Mouse (Mus musculus) hindbrain, postnatal 0 days (tissue): ENCODE results near the gene Ppp1r15a. TPM values are rescaled to one million over a fixed set of nuclear protein-coding genes. Genes with fewer than 3 reads are reported as not detected.
"Not testable (repeated sequence)": the region's sequence is repeated elsewhere in the genome, so short reads cannot be mapped to it uniquely, and the experiment has no call there.

Source experiments
- ATAC-seq: fragments of 200-750 bp; cut with Nextera tagmentation; 2 replicates; pipeline ENCODE4 v1.8.0; 2017; ENCODE audit warnings: mild to moderate bottlenecking, moderate TSS enrichment, moderate library complexity
- DNase-seq: peaks from one replicate; pipeline ENCODE4 v3.0.0-alpha.2; 2015; ENCODE audit warnings: low spot score
- H3K27ac ChIP-seq: fragments of 300-500 bp; sonication (generic); 2 replicates; pipeline ENCODE4 v1.5.1; 2014; ENCODE audit warnings: mild to moderate bottlenecking
- H3K27me3 ChIP-seq: fragments of 300-500 bp; sonication (generic); 2 replicates; pipeline ENCODE4 v1.6.1; 2014; ENCODE audit warnings: low read length, mixed read lengths; ENCODE audit not compliant: insufficient read depth
- H3K36me3 ChIP-seq: fragments of 300-500 bp; sonication (generic); 2 replicates; pipeline ENCODE4 v1.6.1; 2014; ENCODE audit warnings: low read length, mixed read lengths; ENCODE audit not compliant: insufficient read depth
- H3K4me1 ChIP-seq: fragments of 300-500 bp; sonication (generic); 2 replicates; pipeline ENCODE4 v1.6.1; 2014; ENCODE audit warnings: antibody characterized with exemption, low read length, mixed read lengths; ENCODE audit not compliant: insufficient read depth
- H3K4me2 ChIP-seq: fragments of 300-500 bp; sonication (generic); 2 replicates; pipeline ENCODE4 v1.6.1; 2014; ENCODE audit warnings: low read depth, mild to moderate bottlenecking, low read length, moderate library complexity, mixed read lengths
- H3K4me3 ChIP-seq: fragments of 300-500 bp; sonication (generic); 2 replicates; pipeline ENCODE4 v1.5.1; 2014; ENCODE audit warnings: low read length
- H3K9ac ChIP-seq: fragments of 300-500 bp; sonication (generic); replicated peaks from 2 replicates; pipeline ENCODE4 v1.6.1; 2014; ENCODE audit warnings: mild to moderate bottlenecking, low read length, moderate library complexity, mixed read lengths
- H3K9me3 ChIP-seq: fragments of 300-500 bp; sonication (generic); 2 replicates; pipeline ENCODE4 v1.6.1; 2016; ENCODE audit warnings: low read length, mixed read lengths
- CTCF ChIP-seq: IDR thresholded peaks from 2 replicates; pipeline ENCODE4 v1.5.1; 2016; ENCODE audit warnings: antibody characterized with exemption, control low read depth, low read depth
- WGBS: fragments of 180-500 bp; shearing (Covaris S2); extraction: QIAGEN DNeasy Blood & Tissue Kit; methylation state at CpG from one replicate; pipeline ENCODE4 v1.1.7; 2014; 5-methylcytosine and 5-hydroxymethylcytosine counted together
- polyA plus RNA-seq: library from polyadenylated mRNA; unstranded; fragments of >200 nt; fragmentation: Nextera tagmentation; extraction: Ambion mirVana; gene quantifications from 2 replicates; pipeline ENCODE4 v1.2.1, GENCODE M21; 2015
- total RNA-seq: library from RNA; depleted of rRNA; stranded (reverse); fragments of >200 nt; gene quantifications from 2 replicates; pipeline ENCODE4 v1.2.3, GENCODE M21; 2014

Ppp1r15a gene
- total and polyA plus RNA-seq, 2 experiments from 2014 or later, result 19.2 to 25.4 TPM

DNA sequence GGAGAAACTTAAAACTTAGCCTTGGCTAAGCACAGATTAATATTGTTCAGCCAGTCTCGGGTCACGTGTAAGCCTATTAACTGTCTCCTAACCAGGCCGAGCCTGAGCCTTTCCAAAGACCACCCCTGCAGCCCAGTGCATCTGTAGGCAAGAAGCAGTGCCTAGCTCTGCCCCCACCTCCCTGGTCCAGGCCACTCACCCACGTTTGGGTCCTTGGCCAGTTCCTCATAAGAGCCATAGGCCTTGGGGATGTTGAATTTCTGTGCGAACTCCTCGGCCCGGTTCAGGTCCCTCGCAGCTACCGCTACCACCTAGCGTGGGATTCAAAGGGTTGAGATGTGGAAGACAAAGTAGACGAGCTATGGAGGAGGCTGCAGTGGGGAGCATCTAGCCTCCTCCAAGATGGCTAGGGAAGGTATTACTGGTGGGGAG is 38.2 kb downstream of the Ppp1r15a start:
- DNase-seq (peak; percentile 54), ATAC-seq (peak; percentile 71)
- Histone ChIP-seq H3K4me2 (peak overlapping the region; percentile 59), H3K27me3 (no peaks in the 10 kb centered on the region), H3K27ac (peak overlapping the region; percentile 82), H3K4me1 (no peaks in the 10 kb centered on the region), H3K36me3 (peaks cover 3% of the 10 kb centered on the region; the same call in 1 of the 2 replicates), H3K9ac (peak overlapping the region; percentile 52), H3K4me3 (peak overlapping the region; percentile 32), H3K9me3 (no peaks in the 10 kb centered on the region)
- no peak for TF ChIP-seq CTCF
- 21% methylated on average over 11 of the region's 11 CpGs for WGBS

DNA sequence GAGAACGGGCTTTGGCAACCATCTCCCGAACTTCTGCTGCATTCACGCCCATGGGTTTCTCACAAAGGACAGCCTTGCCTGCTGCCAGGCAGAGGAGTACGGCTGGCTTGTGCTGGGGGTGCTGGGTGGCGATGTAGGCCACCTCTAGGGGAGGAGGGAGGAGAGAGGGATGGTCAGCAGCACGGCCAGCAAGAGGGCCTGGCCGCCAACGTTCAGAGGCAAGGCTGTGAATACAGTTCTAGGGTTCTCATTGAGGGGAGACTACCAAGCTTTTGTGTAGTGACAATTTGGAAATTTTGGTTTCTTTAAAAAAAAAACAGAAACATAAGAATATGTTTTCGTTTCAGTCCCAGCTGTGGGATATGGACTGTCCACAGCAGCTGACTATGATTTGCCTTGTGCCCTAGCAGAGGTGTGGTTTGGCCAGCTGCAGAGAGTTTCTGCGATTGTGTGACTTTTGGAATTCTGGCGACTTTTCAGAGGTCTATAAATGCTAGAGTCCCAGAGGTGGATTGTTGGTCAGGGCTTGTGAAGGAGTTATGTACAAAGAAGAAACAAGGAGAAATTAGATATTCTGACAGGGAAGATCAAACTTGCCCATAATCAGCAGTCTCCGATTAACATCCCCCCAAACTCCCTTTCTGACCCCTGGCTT is 39.2 kb downstream of the Ppp1r15a start, which contains the start of gene Gm45808:
Gene Gm45808, minus strand, starts transcription at position 51 of the 655 bp plus-strand sequence.
- Histone ChIP-seq H3K4me2 (no peak within 1 kb of the TSS; the same call in 1 of the 2 replicates), H3K27me3 (no peaks in the 10 kb centered on the region), H3K9ac (no peak within 1 kb of the TSS)

DNA sequence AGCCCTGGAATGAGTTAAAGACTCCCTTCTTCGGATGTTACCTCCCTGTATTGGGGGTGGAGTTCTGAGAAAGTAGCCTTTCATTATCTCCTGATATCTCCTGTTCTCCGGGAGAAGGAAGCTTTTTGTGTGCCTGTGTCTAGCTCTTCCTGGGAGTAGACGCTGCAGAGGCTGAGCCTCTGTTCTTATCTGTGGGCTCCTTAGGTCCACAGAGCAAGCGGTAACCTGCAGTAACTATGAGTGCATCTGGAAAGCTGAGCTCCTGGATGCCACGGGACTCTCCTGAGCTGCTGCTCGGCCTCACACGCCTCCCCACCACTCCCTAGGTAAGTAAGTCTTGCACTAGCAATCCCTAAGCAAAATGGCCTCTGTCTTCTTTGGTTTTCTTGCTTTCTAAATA is 39.9 kb downstream of the Ppp1r15a start:
- TF ChIP-seq CTCF, result no peak
- Histone ChIP-seq H3K4me2 (no peak overlapping the region), H3K4me1 (no peaks in the 10 kb centered on the region), H3K27me3 (no peaks in the 10 kb centered on the region), H3K9me3 (no peaks in the 10 kb centered on the region), H3K4me3 (no peak overlapping the region), H3K9ac (no peak overlapping the region), H3K36me3 (no peaks in the 10 kb centered on the region), H3K27ac (no peak overlapping the region)
- 89% methylated on average over 7 of the region's 7 CpGs for WGBS
- no peak for DNase-seq
- no peak for ATAC-seq

More for the DNA sequence above, 39.2 kb downstream of the Ppp1r15a start, which contains the start of gene Gm45808:
- DNase-seq (no peak), ATAC-seq (no peak)
- Histone ChIP-seq H3K4me1 (no peaks in the 10 kb centered on the region), H3K9me3 (no peaks in the 10 kb centered on the region), H3K36me3 (no peaks in the 10 kb centered on the region), H3K4me3 (no peak within 1 kb of the TSS), H3K27ac (no peak within 1 kb of the TSS)
- TF ChIP-seq CTCF, result no peak
- WGBS, result 81% methylated on average over 12 of the region's 12 CpGs

DNA sequence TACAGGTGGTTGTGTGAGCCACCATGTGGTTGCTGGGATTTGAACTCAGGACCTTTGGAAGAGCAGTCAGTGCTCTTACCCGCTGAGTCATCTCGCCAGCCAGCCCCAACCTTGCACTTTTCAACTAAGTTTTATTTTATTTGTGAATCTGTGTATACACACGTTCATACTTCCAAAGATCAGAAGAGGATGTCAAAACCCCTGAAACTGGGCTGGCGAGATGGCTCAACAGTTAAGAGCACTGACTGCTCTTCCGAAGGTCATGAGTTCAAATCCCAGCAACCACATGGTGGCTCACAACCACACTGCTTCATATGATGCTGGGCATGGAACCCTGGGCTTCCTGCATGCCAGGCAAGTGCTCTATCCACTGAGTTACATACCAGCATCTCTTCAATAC is 41.1 kb downstream of the Ppp1r15a start:
- not testable (repeated sequence) for DNase-seq, H3K4me2 ChIP-seq, H3K4me1 ChIP-seq, H3K36me3 ChIP-seq, ATAC-seq, H3K9me3 ChIP-seq, H3K4me3 ChIP-seq, H3K27me3 ChIP-seq, H3K27ac ChIP-seq, H3K9ac ChIP-seq
- 92% methylated on average over 5 of the region's 5 CpGs for WGBS

DNA sequence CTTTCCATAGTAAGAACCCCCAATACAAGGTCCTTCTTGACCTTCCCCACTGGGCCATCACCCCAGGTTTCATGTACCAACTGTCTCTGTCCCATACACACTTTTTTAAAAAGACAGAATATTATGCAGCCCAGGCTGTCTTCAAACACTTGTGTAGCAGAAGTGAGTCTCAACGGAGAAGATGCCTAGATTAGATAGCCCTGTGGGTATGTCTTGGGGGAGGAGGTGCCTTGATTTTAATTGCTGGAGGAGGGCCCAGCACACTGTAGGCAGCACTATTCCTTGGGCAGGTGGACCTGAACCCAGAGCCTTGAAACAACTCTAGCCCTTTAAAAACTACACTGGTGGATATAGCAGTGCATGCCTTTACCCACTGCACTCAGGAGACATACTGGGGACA is 43.9 kb downstream of the Ppp1r15a start:
- H3K4me1 ChIP-seq, result no peaks in the 10 kb centered on the region
- ATAC-seq, result no peak
- H3K9me3 ChIP-seq, result no peaks in the 10 kb centered on the region
- no peak overlapping the region for H3K4me2 ChIP-seq
- no peak for TF ChIP-seq CTCF
- no peak overlapping the region for H3K4me3 ChIP-seq
- no peaks in the 10 kb centered on the region for H3K27me3 ChIP-seq
- H3K27ac ChIP-seq, result no peak overlapping the region
- WGBS, result 91% methylated on average over 1 of the region's 1 CpGs
- no peak overlapping the region for H3K9ac ChIP-seq
- no peak for DNase-seq
- no peaks in the 10 kb centered on the region for H3K36me3 ChIP-seq

DNA sequence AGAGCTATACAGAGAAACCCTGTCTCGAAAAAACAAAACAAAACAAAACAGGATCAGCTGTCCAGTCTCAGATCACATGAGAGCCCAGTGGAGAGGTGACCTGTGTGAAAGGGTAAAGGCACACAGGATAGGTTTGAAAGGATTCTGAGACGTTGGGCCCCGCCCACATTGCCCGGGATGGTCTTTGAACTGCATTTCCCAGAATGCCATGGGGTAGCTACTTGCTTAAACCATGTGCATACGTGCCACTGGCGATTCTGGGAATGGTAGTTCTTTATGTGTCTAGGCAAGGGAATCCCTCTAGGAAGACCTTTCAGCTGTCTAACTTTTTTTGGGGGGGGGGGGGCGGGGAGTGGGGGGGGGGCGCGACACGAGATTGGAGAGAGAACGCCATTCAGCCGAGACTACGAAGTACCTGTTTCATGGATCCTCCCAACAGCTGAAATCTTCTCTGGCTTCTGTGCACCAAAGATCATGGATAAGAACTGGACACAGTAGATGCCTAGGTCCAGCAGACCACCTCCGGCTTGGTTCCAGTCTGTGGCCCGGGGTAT is 44.6 kb downstream of the Ppp1r15a start, which contains the start of gene Tulp2:
Gene Tulp2, plus strand, starts transcription at position 504 of the 554 bp plus-strand sequence.
- no peak within 1 kb of the TSS for H3K9ac ChIP-seq
- H3K36me3 ChIP-seq, result no peaks in the 10 kb centered on the region
- ATAC-seq (peak; percentile 87), DNase-seq (peak; percentile 76)
- H3K9me3 ChIP-seq, result no peaks in the 10 kb centered on the region
- no peak within 1 kb of the TSS for H3K4me2 ChIP-seq
- no peak within 1 kb of the TSS for H3K27ac ChIP-seq
- WGBS, result 51% methylated on average over 15 of the region's 15 CpGs
- no peaks in the 10 kb centered on the region for H3K4me1 ChIP-seq
- no peak for TF ChIP-seq CTCF
- no peaks in the 10 kb centered on the region for H3K27me3 ChIP-seq
- H3K4me3 ChIP-seq, result no peak within 1 kb of the TSS

DNA sequence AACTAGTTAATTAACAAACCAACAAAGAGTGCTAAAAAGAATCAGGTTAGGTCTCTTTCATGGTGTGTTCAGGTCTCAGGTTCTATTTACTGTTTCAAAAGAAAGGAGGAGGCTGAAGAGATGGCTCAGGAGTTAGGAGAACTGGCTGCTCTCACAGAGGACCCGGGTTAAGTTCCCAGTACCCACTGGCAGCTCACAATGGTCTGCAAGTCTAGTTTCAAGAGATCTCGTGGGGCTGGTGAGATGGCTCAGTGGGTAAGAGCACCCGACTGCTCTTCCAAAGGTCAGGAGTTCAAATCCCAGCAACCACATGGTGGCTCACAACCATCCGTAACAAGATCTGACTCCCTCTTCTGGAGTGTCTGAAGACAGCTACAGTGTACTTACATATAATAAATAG is 45.8 kb downstream of the Ppp1r15a start:
- 73% methylated on average over 3 of the region's 4 CpGs for WGBS
- not testable (repeated sequence) for H3K27ac ChIP-seq, ATAC-seq, H3K9me3 ChIP-seq, H3K9ac ChIP-seq, DNase-seq, H3K4me1 ChIP-seq, H3K27me3 ChIP-seq, H3K4me2 ChIP-seq, H3K36me3 ChIP-seq, H3K4me3 ChIP-seq
